Mouse (Mus musculus): Measurements from ENCODE around the gene Krt88. TPM values are rescaled to one million over a fixed set of nuclear protein-coding genes. Genes with fewer than 3 reads are reported as not detected.
A peak's percentile ranks its signal among the peaks of the same experiment; 100 is the strongest.

Gene Krt88
- polyA plus RNA-seq, 1 experiment from 2014 or later: 0.13 TPM

DNA sequence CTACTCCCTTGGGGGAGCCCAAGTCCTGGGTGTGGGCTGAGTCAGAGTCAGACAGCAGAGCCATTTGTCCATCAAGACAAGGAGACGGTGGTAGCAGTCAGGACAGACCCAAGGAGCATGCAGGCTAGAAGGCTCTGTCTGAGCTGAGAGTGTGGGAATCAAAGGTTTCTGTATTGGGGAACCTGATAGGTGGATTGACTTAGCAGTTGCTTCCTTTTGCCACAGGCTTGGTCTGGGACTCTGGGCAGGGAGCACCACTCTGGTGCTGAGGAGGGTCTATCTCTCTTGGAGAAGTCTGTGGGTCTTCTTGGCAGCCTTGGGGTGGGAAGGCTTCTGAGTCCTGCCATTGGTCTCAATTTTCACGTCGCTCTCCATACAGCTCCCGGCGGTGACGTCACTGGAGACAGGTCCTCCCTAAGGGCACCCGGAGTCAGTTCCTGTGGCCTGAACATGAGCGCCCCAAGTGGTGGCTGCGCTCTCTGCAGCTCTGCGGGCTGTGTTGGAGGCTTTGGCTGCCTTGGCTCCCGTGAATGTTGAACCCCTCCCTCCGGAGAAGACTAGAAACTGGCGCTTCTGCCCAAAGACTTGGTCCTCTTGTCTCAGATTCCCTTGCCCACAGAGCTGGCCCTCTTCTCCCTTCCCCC lies 5.7 kb downstream of the Krt88 start:
- no peak overlapping the region for H3K4me2 ChIP-seq (ENCODE audit: low read length)
- ATAC-seq (replicated peaks; ENCODE audit: low FRiP score, low read depth): peak; percentile 78
- 5% methylated on average over 13 of the region's 13 CpGs for WGBS

DNA sequence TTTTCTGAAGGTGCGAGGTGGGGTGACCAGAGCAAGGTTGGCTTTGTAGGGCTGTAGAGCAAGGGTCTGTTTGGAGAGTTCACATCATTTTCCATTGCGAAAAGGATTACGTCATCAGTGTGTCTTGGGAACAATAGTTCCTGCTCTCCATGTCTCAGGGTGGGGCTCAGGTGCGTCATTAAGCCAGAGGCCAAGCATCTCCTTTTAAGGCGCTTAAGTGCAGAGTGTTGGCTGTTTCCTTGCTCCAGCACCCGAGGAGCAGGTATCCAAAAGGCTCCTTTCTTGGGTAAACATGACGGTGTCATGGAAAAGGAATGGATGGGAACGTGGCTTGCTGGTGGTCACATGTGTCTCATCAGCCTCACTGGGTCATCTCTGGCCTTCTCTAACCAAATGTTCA lies 7.2 kb downstream of the Krt88 start:
- no peak for DNase-seq (ENCODE audit: low spot score)
- no peak overlapping the region for H3K4me3 ChIP-seq (replicated peaks; ENCODE audit: low read depth, low read length)
- 85% methylated on average over 8 of the region's 8 CpGs for WGBS
- no peaks in the 10 kb centered on the region for H3K4me1 ChIP-seq (replicated peaks; ENCODE audit: insufficient read depth, low read length)
- no peak overlapping the region for H3K4me2 ChIP-seq (ENCODE audit: low read length)
- no peaks in the 10 kb centered on the region for H3K36me3 ChIP-seq (ENCODE audit: insufficient read depth, low read length)
- ATAC-seq (replicated peaks; ENCODE audit: low FRiP score, low read depth): no peak
- no peaks in the 10 kb centered on the region for H3K9me3 ChIP-seq (replicated peaks; ENCODE audit: low read length)
- no peak overlapping the region for H3K9ac ChIP-seq (ENCODE audit: low read depth, low read length)
- H3K27me3 ChIP-seq (ENCODE audit: insufficient read depth, low read length): no peaks in the 10 kb centered on the region
- no peak overlapping the region for H3K27ac ChIP-seq
- TF ChIP-seq CTCF (IDR thresholded peaks at IDR 0.05; ENCODE audit: low read depth): no peak

More for the DNA sequence above, 5.7 kb downstream of the Krt88 start:
- no peaks in the 10 kb centered on the region for H3K4me1 ChIP-seq (replicated peaks; ENCODE audit: insufficient read depth, low read length)
- H3K36me3 ChIP-seq (ENCODE audit: insufficient read depth, low read length): no peaks in the 10 kb centered on the region
- no peaks in the 10 kb centered on the region for H3K9me3 ChIP-seq (replicated peaks; ENCODE audit: low read length)
- no peak overlapping the region for H3K4me3 ChIP-seq (replicated peaks; ENCODE audit: low read depth, low read length)
- no peak overlapping the region for H3K9ac ChIP-seq (ENCODE audit: low read depth, low read length)
- TF ChIP-seq CTCF (IDR thresholded peaks at IDR 0.05; ENCODE audit: low read depth): peak; percentile 81
- no peaks in the 10 kb centered on the region for H3K27me3 ChIP-seq (ENCODE audit: insufficient read depth, low read length)
- H3K27ac ChIP-seq: no peak overlapping the region
- peak; percentile 70 for DNase-seq (ENCODE audit: low spot score)

GRCm38 (mm10) chr15:101455292-101455691 lies 7.7 kb downstream of the Krt88 start:
- Histone ChIP-seq H3K9me3 (replicated peaks; ENCODE audit: low read length) (no peaks in the 10 kb centered on the region), H3K27me3 (ENCODE audit: insufficient read depth, low read length) (no peaks in the 10 kb centered on the region), H3K4me3 (replicated peaks; ENCODE audit: low read depth, low read length) (no peak overlapping the region), H3K36me3 (ENCODE audit: insufficient read depth, low read length) (no peaks in the 10 kb centered on the region), H3K4me1 (replicated peaks; ENCODE audit: insufficient read depth, low read length) (no peaks in the 10 kb centered on the region), H3K4me2 (ENCODE audit: low read length) (no peak overlapping the region), H3K27ac (no peak overlapping the region), H3K9ac (ENCODE audit: low read depth, low read length) (no peak overlapping the region)
- TF ChIP-seq CTCF (IDR thresholded peaks at IDR 0.05; ENCODE audit: low read depth): no peak
- DNase-seq (ENCODE audit: low spot score) (peak; percentile 41), ATAC-seq (replicated peaks; ENCODE audit: low FRiP score, low read depth) (no peak)
- WGBS: 56% methylated on average over 2 of the region's 2 CpGs

GRCm38 (mm10) chr15:101455891-101456290 lies 8.3 kb downstream of the Krt88 start:
- no peak for DNase-seq (ENCODE audit: low spot score)
- no peaks in the 10 kb centered on the region for H3K27me3 ChIP-seq (ENCODE audit: insufficient read depth, low read length)
- no peaks in the 10 kb centered on the region for H3K9me3 ChIP-seq (replicated peaks; ENCODE audit: low read length)
- no peak overlapping the region for H3K4me3 ChIP-seq (replicated peaks; ENCODE audit: low read depth, low read length)
- WGBS: 93% methylated on average over 6 of the region's 6 CpGs
- H3K36me3 ChIP-seq (ENCODE audit: insufficient read depth, low read length): no peaks in the 10 kb centered on the region
- H3K4me1 ChIP-seq (replicated peaks; ENCODE audit: insufficient read depth, low read length): no peaks in the 10 kb centered on the region
- no peak overlapping the region for H3K9ac ChIP-seq (ENCODE audit: low read depth, low read length)
- no peak for TF ChIP-seq CTCF (IDR thresholded peaks at IDR 0.05; ENCODE audit: low read depth)
- H3K4me2 ChIP-seq (ENCODE audit: low read length): no peak overlapping the region
- no peak overlapping the region for H3K27ac ChIP-seq
- ATAC-seq (replicated peaks; ENCODE audit: low FRiP score, low read depth): no peak

- no peak overlapping the region for H3K9ac ChIP-seq (ENCODE audit: low read depth, low read length)
- no peaks in the 10 kb centered on the region for H3K36me3 ChIP-seq (ENCODE audit: insufficient read depth, low read length)
- H3K4me1 ChIP-seq (replicated peaks; ENCODE audit: insufficient read depth, low read length): no peaks in the 10 kb centered on the region
- H3K27me3 ChIP-seq (ENCODE audit: insufficient read depth, low read length): no peaks in the 10 kb centered on the region
- ATAC-seq (replicated peaks; ENCODE audit: low FRiP score, low read depth) (no peak), DNase-seq (ENCODE audit: low spot score) (peak; percentile 64)
- WGBS: 49% methylated on average over 16 of the region's 16 CpGs
- no peak overlapping the region for H3K27ac ChIP-seq
- no peak for TF ChIP-seq CTCF (IDR thresholded peaks at IDR 0.05; ENCODE audit: low read depth)
- no peaks in the 10 kb centered on the region for H3K9me3 ChIP-seq (replicated peaks; ENCODE audit: low read length)
- H3K4me2 ChIP-seq (ENCODE audit: low read length): no peak overlapping the region
- no peak overlapping the region for H3K4me3 ChIP-seq (replicated peaks; ENCODE audit: low read depth, low read length)
Measured at GRCm38 (mm10) chr15:101458361-101458930, 10.9 kb downstream of the Krt88 start.

DNA sequence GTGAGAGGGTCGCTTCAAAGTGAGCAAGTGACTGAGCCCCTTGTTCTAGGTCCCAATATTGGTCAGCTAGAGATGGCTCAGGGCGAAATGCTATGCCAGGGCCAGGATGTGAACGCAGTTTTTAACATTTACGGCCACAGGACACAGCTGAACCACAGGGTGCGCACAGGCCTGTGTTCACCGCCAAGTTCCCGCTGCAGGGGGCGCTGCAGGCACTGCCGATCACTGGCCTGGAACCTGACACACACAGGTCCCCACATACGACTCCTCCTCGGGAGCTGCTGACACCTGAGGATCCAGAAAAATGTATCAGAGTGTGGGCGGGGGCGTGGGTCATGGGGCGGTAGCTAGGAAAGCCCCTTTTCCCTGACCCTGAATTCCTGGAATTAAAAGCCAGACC lies 11.7 kb downstream of the Krt88 start:
- Histone ChIP-seq H3K36me3 (ENCODE audit: insufficient read depth, low read length) (no peaks in the 10 kb centered on the region), H3K9ac (ENCODE audit: low read depth, low read length) (no peak overlapping the region), H3K4me2 (ENCODE audit: low read length) (no peak overlapping the region), H3K27ac (no peak overlapping the region), H3K9me3 (replicated peaks; ENCODE audit: low read length) (no peaks in the 10 kb centered on the region), H3K4me3 (replicated peaks; ENCODE audit: low read depth, low read length) (no peak overlapping the region), H3K27me3 (ENCODE audit: insufficient read depth, low read length) (no peaks in the 10 kb centered on the region), H3K4me1 (replicated peaks; ENCODE audit: insufficient read depth, low read length) (no peaks in the 10 kb centered on the region)
- 0 out of 2 replicates have a peak, but pooled peaks have one; percentile 28 for TF ChIP-seq CTCF (IDR thresholded peaks at IDR 0.05; ENCODE audit: low read depth)
- 70% methylated on average over 14 of the region's 14 CpGs for WGBS
- ATAC-seq (replicated peaks; ENCODE audit: low FRiP score, low read depth) (no peak), DNase-seq (ENCODE audit: low spot score) (no peak)
